Mouse (Mus musculus) central nervous system, embryonic 11.5 days (tissue): ENCODE data around the gene Gm10251. TPM values are rescaled to one million over a fixed set of nuclear protein-coding genes. Genes with fewer than 3 reads are reported as not detected.

Experiments used
- polyA plus RNA-seq: library from polyadenylated mRNA; depleted of rRNA; stranded (reverse); fragments of >200 nt; gene quantifications from 2 replicates; pipeline ENCODE4 v1.2.3, GENCODE M21; 2012; rRNA removed

Gene Gm10251
- polyA plus RNA-seq, result not detected in 2 replicates

DNA sequence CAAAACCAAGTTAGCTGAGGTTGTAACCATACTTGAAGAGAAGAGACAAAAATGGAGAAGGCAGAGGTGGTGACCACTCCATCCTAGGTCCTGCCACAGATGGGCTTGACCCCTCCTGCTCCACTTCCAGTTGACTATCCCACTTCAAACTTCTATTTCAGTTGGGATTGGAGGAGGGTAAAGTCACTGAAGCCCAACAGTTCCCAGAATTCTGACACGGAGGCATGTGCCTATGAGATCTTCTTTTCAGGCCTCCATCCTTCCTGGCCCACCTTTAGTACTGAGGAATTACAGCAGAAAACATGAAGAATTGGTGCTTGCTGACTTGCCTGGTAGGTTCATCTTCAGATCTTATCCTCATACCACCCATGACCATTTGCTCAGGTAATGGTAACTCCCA lies at the start of gene Gm10251:
Gene Gm10251, minus strand, starts transcription at position 101 of the 400 bp plus-strand sequence.

DNA sequence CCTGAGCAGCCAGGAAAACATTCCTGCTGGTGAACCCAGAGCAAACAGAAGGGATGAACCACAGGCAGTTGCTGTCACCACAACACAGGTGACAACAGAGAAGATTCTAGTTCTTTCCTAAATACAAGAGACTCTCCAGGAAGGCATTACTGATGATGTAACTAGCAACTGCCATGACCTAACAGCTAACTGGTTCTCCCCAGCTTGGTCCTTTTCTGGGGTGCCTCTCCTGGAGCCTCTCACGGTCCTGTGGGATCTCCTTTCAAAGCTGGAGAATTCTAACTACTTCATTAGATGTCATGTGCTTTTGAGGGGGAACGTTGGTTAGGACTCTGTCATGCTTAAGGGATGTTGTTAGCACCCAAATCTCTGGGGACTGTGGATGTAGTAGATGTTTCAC lies 36.2 kb upstream of the Gm10251 start, which contains the start of gene Gm8050:
Gene Gm8050, minus strand, starts transcription at position 101 of the 400 bp plus-strand sequence.

DNA sequence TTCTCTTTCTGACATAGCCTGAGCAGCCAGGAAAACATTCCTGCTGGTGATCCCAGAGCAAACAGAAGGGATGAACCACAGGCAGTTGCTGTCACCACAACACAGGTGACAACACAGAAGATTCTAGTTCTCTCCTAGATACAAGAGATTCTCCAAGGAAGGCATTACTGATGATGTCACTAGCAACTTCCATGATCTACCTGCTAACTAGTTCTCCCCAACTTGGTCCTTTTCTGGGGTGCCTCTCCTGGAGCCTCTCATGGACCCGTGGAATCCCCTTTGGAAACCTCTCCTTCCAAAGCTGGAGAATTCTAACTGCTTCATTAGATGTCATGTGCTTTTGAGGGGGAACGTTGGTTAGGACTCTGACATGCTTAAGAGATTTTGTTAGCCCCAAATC lies 61.7 kb downstream of the Gm10251 start, which contains the start of gene Gm3460:
Gene Gm3460, minus strand, starts transcription at position 101 of the 400 bp plus-strand sequence.

DNA sequence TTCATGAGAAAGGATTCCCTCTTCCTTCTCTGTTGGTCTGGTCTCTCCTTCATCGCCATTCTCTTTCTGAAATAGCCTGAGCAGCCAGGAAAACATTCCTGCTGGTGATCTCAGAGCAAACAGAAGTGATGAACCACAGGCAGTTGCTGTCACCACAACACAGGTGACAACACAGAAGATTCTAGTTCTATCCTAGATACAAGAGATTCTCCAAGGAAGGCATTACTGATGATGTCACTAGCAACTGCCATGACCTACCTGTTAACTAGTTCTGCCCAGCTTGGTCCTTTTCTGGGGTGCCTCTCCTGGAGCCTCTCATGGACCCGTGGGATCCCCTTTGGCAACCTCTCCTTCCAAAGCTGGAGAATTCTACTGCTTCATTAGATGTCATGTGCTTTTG lies 93.5 kb downstream of the Gm10251 start, which contains the start of gene Gm3629:
Gene Gm3629, minus strand, starts transcription at position 101 of the 400 bp plus-strand sequence.

Other genes with a start within 250 kb of the Gm10251 start
- gene Gm3594, start 239.6 kb downstream of the Gm10251 start, polyA plus RNA-seq, result not detected in 2 replicates
- not detected in 2 replicates for gene Gm8356, start 146.9 kb downstream of the Gm10251 start, polyA plus RNA-seq
- 0.24 and 0.61 TPM in 2 replicates for gene Gm3629, start 93.6 kb downstream of the Gm10251 start, polyA plus RNA-seq
- 0.16 TPM in 1 of 2 replicates, not detected in the other for gene Gm3460, start 61.8 kb downstream of the Gm10251 start, polyA plus RNA-seq
- 0.11 TPM in 1 of 2 replicates, not detected in the other for gene Gm8050, start 36.1 kb upstream of the Gm10251 start, polyA plus RNA-seq
- 15.2 and 25.0 TPM in 2 replicates for gene Gm3636, start 58.2 kb upstream of the Gm10251 start, polyA plus RNA-seq
- gene Gm8362, start 90.2 kb upstream of the Gm10251 start, polyA plus RNA-seq, result not detected in 2 replicates
- gene Gm3642, start 156.1 kb upstream of the Gm10251 start, polyA plus RNA-seq, result not detected in 2 replicates
- 1.7 and 3.6 TPM in 2 replicates for gene Gm3667, start 205.8 kb upstream of the Gm10251 start, polyA plus RNA-seq